Mouse (Mus musculus) kidney, adult 11 months (tissue): ENCODE measurements around the gene 4931422A03Rik.
"Not testable (repeated sequence)": the region's sequence is repeated elsewhere in the genome, so short reads cannot be mapped to it uniquely, and the experiment has no call there.

Experiments
- DNase-seq: peaks from one replicate; pipeline ENCODE4 v3.0.0; 2022

4931422A03Rik gene

GRCm38 (mm10) chr2:104024656-104025055, 3.5 kb downstream of the 4931422A03Rik start:
- DNase-seq, result no peak

- no peak for DNase-seq
These were observed 5.1 kb downstream of the 4931422A03Rik start for GRCm38 (mm10) chr2:104023096-104023495.

GRCm38 (mm10) chr2:104008853-104009252, 19.3 kb downstream of the 4931422A03Rik start:
- not testable (repeated sequence) for DNase-seq

GRCm38 (mm10) chr2:104007793-104008519, 20.2 kb downstream of the 4931422A03Rik start:
- DNase-seq, result no peak

- no peak for DNase-seq
These were observed 25.3 kb downstream of the 4931422A03Rik start for GRCm38 (mm10) chr2:104002711-104003413.

- no peak for DNase-seq
These were observed 26.3 kb downstream of the 4931422A03Rik start for GRCm38 (mm10) chr2:104001861-104002260.

- no peak for DNase-seq
These were observed 27.1 kb downstream of the 4931422A03Rik start for GRCm38 (mm10) chr2:104001076-104001475.

- DNase-seq, result no peak
These were observed 35.4 kb downstream of the 4931422A03Rik start for GRCm38 (mm10) chr2:103992618-103993332.

- DNase-seq, result no peak
These were observed 36.0 kb downstream of the 4931422A03Rik start for GRCm38 (mm10) chr2:103992162-103992561.

GRCm38 (mm10) chr2:103991303-103991702, 36.9 kb downstream of the 4931422A03Rik start:
- DNase-seq, result no peak

- no peak for DNase-seq
These were observed 38.4 kb downstream of the 4931422A03Rik start for GRCm38 (mm10) chr2:103989724-103990123.

GRCm38 (mm10) chr2:103987595-103987994, 40.6 kb downstream of the 4931422A03Rik start:
- not testable (repeated sequence) for DNase-seq

GRCm38 (mm10) chr2:103983146-103983545, 45.0 kb downstream of the 4931422A03Rik start:
- no peak for DNase-seq

GRCm38 (mm10) chr2:103982250-103982649, 45.9 kb downstream of the 4931422A03Rik start:
- peak; percentile 40 for DNase-seq

GRCm38 (mm10) chr2:103977716-103978115, 50.4 kb downstream of the 4931422A03Rik start:
- no peak for DNase-seq

- no peak for DNase-seq
These were observed 50.9 kb downstream of the 4931422A03Rik start for GRCm38 (mm10) chr2:103977216-103977615.

- no peak for DNase-seq
These were observed 52.3 kb downstream of the 4931422A03Rik start for GRCm38 (mm10) chr2:103975904-103976303.

GRCm38 (mm10) chr2:103971838-103972237, 56.3 kb downstream of the 4931422A03Rik start:
- DNase-seq, result no peak

GRCm38 (mm10) chr2:103970791-103971649, 57.1 kb downstream of the 4931422A03Rik start:
- peak; percentile 6 for DNase-seq

GRCm38 (mm10) chr2:103970041-103970790, 57.9 kb downstream of the 4931422A03Rik start:
- peak; percentile 27 for DNase-seq

GRCm38 (mm10) chr2:103969437-103970040, 58.6 kb downstream of the 4931422A03Rik start:
- DNase-seq, result peak; percentile 63
